Mouse (Mus musculus) C2C12 (cell line): ENCODE data around the gene Utrn.

ENCODE experiments used
- CTCF ChIP-seq: IDR thresholded peaks from one replicate; pipeline ENCODE4 v1.5.1; 2011; ENCODE audit not compliant: control insufficient read depth, insufficient read depth, insufficient read length
- FOSL1 ChIP-seq: IDR thresholded peaks from one replicate; pipeline ENCODE4 v1.8.0; 2011; ENCODE audit warnings: mild to moderate bottlenecking, low read length; ENCODE audit not compliant: poor library complexity, insufficient read depth, severe bottlenecking
- MYOD1 ChIP-seq: IDR thresholded peaks from one replicate; pipeline ENCODE4 v1.6.1; 2011; ENCODE audit warnings: low read depth; ENCODE audit not compliant: control insufficient read depth, insufficient read length

- TF ChIP-seq CTCF: no peak
- TF ChIP-seq FOSL1: no peak
- no peak for TF ChIP-seq MYOD1
These were observed 12.7 kb upstream of the Utrn start for GRCm38 (mm10) chr10:12881911-12882310.
